Mouse (Mus musculus): ENCODE results near the gene Clic4. TPM values are rescaled to one million over a fixed set of nuclear protein-coding genes. Genes with fewer than 3 reads are reported as not detected.
"Not testable (repeated sequence)": the region's sequence is repeated elsewhere in the genome, so short reads cannot be mapped to it uniquely, and the experiment has no call there.

Clic4 gene
- polyA plus RNA-seq, 1 experiment: 250 TPM

DNA sequence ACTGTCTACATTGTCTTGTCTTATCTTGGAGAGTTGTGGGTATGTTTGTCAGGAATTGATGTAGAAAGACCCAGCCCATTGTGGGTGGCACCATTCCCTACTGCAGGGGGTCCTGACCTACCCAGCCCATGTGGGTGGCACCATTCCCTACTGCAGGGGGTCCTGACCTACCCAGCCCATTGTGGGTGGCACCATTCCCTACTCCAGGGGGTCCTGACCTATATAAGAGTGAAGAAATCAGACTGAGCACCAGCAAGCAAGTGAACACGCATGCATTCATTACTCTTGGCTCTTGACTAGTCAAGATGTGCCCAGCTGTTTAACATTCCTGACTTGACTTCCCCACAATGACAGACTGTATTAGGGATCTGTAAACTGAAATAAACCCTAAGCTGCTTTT, 82.2 kb downstream of the Clic4 start:
- Histone ChIP-seq H3K4me2 (ENCODE audit: low read depth) (no peak overlapping the region), H3K36me3 (ENCODE audit: control insufficient read depth, insufficient read depth) (no peaks in the 10 kb centered on the region), H3ac (ENCODE audit: control insufficient read depth, insufficient read length) (no peak overlapping the region), H3K4me3 (no peak overlapping the region), H3K27me3 (ENCODE audit: control insufficient read depth, insufficient read depth, insufficient read length) (no peaks in the 10 kb centered on the region), H3K79me2 (ENCODE audit: control insufficient read depth, insufficient read depth) (no peaks in the 10 kb centered on the region)
- TF ChIP-seq CEBPB (IDR thresholded peaks at IDR 0.05; ENCODE audit: insufficient read depth, poor library complexity, severe bottlenecking) (no peak), MYOD1 (IDR thresholded peaks at IDR 0.05; ENCODE audit: control insufficient read depth in 1 of 3, insufficient read length in 2 of 3, low read depth in 2 of 3) (no peak), SRF (IDR thresholded peaks at IDR 0.05; ENCODE audit: control insufficient read depth, insufficient read length, low read depth) (no peak), TCF12 (IDR thresholded peaks at IDR 0.05; ENCODE audit: insufficient read depth, poor library complexity, severe bottlenecking) (no peak), E2F4 (IDR thresholded peaks at IDR 0.05; ENCODE audit: insufficient read depth) (no peak), POLR2A (IDR thresholded peaks at IDR 0.05; ENCODE audit: insufficient read length, low read depth) (no peak), MAX (IDR thresholded peaks at IDR 0.05; ENCODE audit: low read depth) (no peak), MYOG (IDR thresholded peaks at IDR 0.05; ENCODE audit: control insufficient read depth in 1 of 3, insufficient read depth in 1 of 3, insufficient read length in 2 of 3, low read depth in 2 of 3) (no peak), TCF3 (IDR thresholded peaks at IDR 0.05; ENCODE audit: insufficient read length, low read depth) (no peak), USF1 (IDR thresholded peaks at IDR 0.05; ENCODE audit: low read depth) (no peak), REST (IDR thresholded peaks at IDR 0.05; ENCODE audit: insufficient read depth, insufficient read length) (no peak), POLR2AphosphoS2 (IDR thresholded peaks at IDR 0.05; ENCODE audit: insufficient read length, low read depth) (no peak)

- TF ChIP-seq CEBPB (IDR thresholded peaks at IDR 0.05; ENCODE audit: insufficient read depth, poor library complexity, severe bottlenecking) (no peak), MYOD1 (IDR thresholded peaks at IDR 0.05; ENCODE audit: control insufficient read depth in 1 of 3, insufficient read length in 2 of 3, low read depth in 2 of 3) (peak in 1 of 3 experiments; percentile 10), MYOG (IDR thresholded peaks at IDR 0.05; ENCODE audit: control insufficient read depth in 1 of 3, insufficient read depth in 1 of 3, insufficient read length in 2 of 3, low read depth in 2 of 3) (peak in 1 of 3 experiments; percentile 54), POLR2AphosphoS2 (IDR thresholded peaks at IDR 0.05; ENCODE audit: insufficient read length, low read depth) (no peak)
- H3ac ChIP-seq (ENCODE audit: control insufficient read depth, insufficient read length): no peak overlapping the region
- H3K4me2 ChIP-seq (ENCODE audit: low read depth): no peak overlapping the region
- no peaks in the 10 kb centered on the region for H3K79me2 ChIP-seq (ENCODE audit: control insufficient read depth, insufficient read depth)
- H3K27me3 ChIP-seq (ENCODE audit: control insufficient read depth, insufficient read depth, insufficient read length): no peaks in the 10 kb centered on the region
- H3K4me3 ChIP-seq: no peak overlapping the region
- no peaks in the 10 kb centered on the region for H3K36me3 ChIP-seq (ENCODE audit: control insufficient read depth, insufficient read depth)
These were observed 83.1 kb downstream of the Clic4 start for GRCm38 (mm10) chr4:135189452-135190008.

GRCm38 (mm10) chr4:135184277-135184676, 88.3 kb downstream of the Clic4 start:
- not testable (repeated sequence) for H3K36me3 ChIP-seq (ENCODE audit: control insufficient read depth, insufficient read depth); H3ac ChIP-seq (ENCODE audit: control insufficient read depth, insufficient read length); H3K79me2 ChIP-seq (ENCODE audit: control insufficient read depth, insufficient read depth); H3K27me3 ChIP-seq (ENCODE audit: control insufficient read depth, insufficient read depth, insufficient read length); H3K4me3 ChIP-seq; H3K4me2 ChIP-seq (ENCODE audit: low read depth)

DNA sequence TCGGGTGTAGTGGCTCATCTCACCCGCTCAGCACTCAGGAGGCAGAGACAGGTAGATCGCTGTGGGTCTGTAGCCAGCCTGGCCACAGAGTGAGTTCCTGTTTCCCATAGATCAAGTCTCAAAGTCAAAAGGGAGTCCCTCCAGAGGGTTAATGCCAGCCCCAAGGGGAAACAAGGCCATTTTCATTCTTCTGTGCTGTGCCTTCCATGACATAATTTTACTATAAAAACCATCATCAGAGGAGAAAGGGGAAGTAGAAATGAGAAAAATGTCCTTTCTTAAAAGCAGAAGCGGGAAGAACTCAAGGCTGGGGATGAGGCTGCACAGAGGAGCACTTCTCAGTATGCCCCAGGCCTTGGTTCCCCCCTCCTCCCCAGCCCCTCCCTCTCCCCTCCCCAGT, 90.8 kb downstream of the Clic4 start:
- H3ac ChIP-seq (ENCODE audit: control insufficient read depth, insufficient read length): no peak overlapping the region
- no peak overlapping the region for H3K4me3 ChIP-seq
- H3K36me3 ChIP-seq (ENCODE audit: control insufficient read depth, insufficient read depth): no peaks in the 10 kb centered on the region
- H3K4me2 ChIP-seq (ENCODE audit: low read depth): no peak overlapping the region
- TF ChIP-seq POLR2AphosphoS2 (IDR thresholded peaks at IDR 0.05; ENCODE audit: insufficient read length, low read depth) (no peak), TCF12 (IDR thresholded peaks at IDR 0.05; ENCODE audit: insufficient read depth, poor library complexity, severe bottlenecking) (no peak), CEBPB (IDR thresholded peaks at IDR 0.05; ENCODE audit: insufficient read depth, poor library complexity, severe bottlenecking) (no peak), REST (IDR thresholded peaks at IDR 0.05; ENCODE audit: insufficient read depth, insufficient read length) (no peak), TCF3 (IDR thresholded peaks at IDR 0.05; ENCODE audit: insufficient read length, low read depth) (no peak), SRF (IDR thresholded peaks at IDR 0.05; ENCODE audit: control insufficient read depth, insufficient read length, low read depth) (no peak), MAX (IDR thresholded peaks at IDR 0.05; ENCODE audit: low read depth) (no peak), MYOG (IDR thresholded peaks at IDR 0.05; ENCODE audit: control insufficient read depth in 1 of 3, insufficient read depth in 1 of 3, insufficient read length in 2 of 3, low read depth in 2 of 3) (no peak)
- no peaks in the 10 kb centered on the region for H3K79me2 ChIP-seq (ENCODE audit: control insufficient read depth, insufficient read depth)
- no peaks in the 10 kb centered on the region for H3K27me3 ChIP-seq (ENCODE audit: control insufficient read depth, insufficient read depth, insufficient read length)

DNA sequence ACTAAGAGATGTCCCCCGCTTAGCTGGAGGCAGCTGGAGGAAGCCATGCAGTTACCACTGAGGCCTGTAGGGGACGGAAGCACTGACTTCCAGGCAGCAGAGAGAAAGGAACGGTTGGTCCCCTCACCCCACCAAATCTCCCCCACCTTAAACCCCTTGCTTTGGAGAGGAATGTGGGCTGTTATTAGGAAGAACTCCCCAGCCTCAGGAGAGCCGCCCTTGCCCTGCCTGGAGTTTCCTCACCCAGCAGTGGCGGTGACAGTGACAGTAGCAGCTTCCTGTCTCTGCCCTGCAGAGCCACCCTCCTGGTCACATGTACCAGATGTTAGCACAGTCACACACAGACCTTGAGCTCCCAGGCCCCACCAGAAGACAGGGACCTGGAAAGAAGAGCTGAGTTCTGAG, 93.5 kb downstream of the Clic4 start:
- Histone ChIP-seq H3K79me2 (ENCODE audit: control insufficient read depth, insufficient read depth) (no peaks in the 10 kb centered on the region), H3K4me2 (ENCODE audit: low read depth) (no peak overlapping the region), H3K36me3 (ENCODE audit: control insufficient read depth, insufficient read depth) (peaks cover 4% of the 10 kb centered on the region), H3ac (ENCODE audit: control insufficient read depth, insufficient read length) (no peak overlapping the region), H3K4me3 (no peak overlapping the region), H3K27me3 (ENCODE audit: control insufficient read depth, insufficient read depth, insufficient read length) (no peaks in the 10 kb centered on the region)
- TF ChIP-seq POLR2AphosphoS2 (IDR thresholded peaks at IDR 0.05; ENCODE audit: insufficient read length, low read depth): peak; percentile 32
- no peak for TF ChIP-seq CEBPB (IDR thresholded peaks at IDR 0.05; ENCODE audit: insufficient read depth, poor library complexity, severe bottlenecking)
- TF ChIP-seq USF1 (IDR thresholded peaks at IDR 0.05; ENCODE audit: low read depth): no peak

DNA sequence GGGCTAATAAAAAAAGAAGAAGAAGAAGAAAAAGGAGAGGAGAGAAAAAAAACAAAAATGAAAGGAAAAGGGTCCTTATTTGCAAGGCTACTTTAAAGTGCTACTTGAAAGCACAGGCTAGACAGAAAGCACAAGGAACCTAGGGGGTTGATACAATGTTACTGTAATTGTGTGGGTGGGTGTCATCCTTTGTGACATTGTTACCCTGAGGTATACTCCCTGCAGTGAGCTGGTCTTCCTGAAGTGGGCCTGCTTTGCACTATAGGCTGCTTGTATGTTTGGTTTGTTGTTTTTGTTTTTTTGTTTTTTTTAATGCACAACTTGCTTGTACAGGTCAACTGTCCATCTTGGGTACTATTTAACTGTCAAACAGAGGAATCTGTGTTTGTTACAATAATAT, 95.0 kb downstream of the Clic4 start:
- TF ChIP-seq POLR2AphosphoS2 (IDR thresholded peaks at IDR 0.05; ENCODE audit: insufficient read length, low read depth): no peak
- no peak for TF ChIP-seq MYOG (IDR thresholded peaks at IDR 0.05; ENCODE audit: control insufficient read depth in 1 of 3, insufficient read depth in 1 of 3, insufficient read length in 2 of 3, low read depth in 2 of 3)
- no peak for TF ChIP-seq MYOD1 (IDR thresholded peaks at IDR 0.05; ENCODE audit: control insufficient read depth in 1 of 3, insufficient read length in 2 of 3, low read depth in 2 of 3)
- no peak for TF ChIP-seq MAX (IDR thresholded peaks at IDR 0.05; ENCODE audit: low read depth)
- TF ChIP-seq POLR2A (IDR thresholded peaks at IDR 0.05; ENCODE audit: insufficient read length, low read depth): no peak
- TF ChIP-seq REST (IDR thresholded peaks at IDR 0.05; ENCODE audit: insufficient read depth, insufficient read length): no peak
- no peak for TF ChIP-seq CEBPB (IDR thresholded peaks at IDR 0.05; ENCODE audit: insufficient read depth, poor library complexity, severe bottlenecking)
- no peak for TF ChIP-seq SRF (IDR thresholded peaks at IDR 0.05; ENCODE audit: control insufficient read depth, insufficient read length, low read depth)
- no peak for TF ChIP-seq E2F4 (IDR thresholded peaks at IDR 0.05; ENCODE audit: insufficient read depth)
- TF ChIP-seq USF1 (IDR thresholded peaks at IDR 0.05; ENCODE audit: low read depth): no peak
- no peak for TF ChIP-seq TCF3 (IDR thresholded peaks at IDR 0.05; ENCODE audit: insufficient read length, low read depth)
- no peak for TF ChIP-seq TCF12 (IDR thresholded peaks at IDR 0.05; ENCODE audit: insufficient read depth, poor library complexity, severe bottlenecking)
- H3K27me3 ChIP-seq (ENCODE audit: control insufficient read depth, insufficient read depth, insufficient read length): no peaks in the 10 kb centered on the region

More for the DNA sequence above, 95.0 kb downstream of the Clic4 start:
- Histone ChIP-seq H3K4me3 (no peak overlapping the region), H3K36me3 (ENCODE audit: control insufficient read depth, insufficient read depth) (peaks cover 5% of the 10 kb centered on the region), H3K4me2 (ENCODE audit: low read depth) (no peak overlapping the region), H3ac (ENCODE audit: control insufficient read depth, insufficient read length) (no peak overlapping the region), H3K79me2 (ENCODE audit: control insufficient read depth, insufficient read depth) (no peaks in the 10 kb centered on the region)

Data from myocyte (in vitro differentiated cells).